Mouse (Mus musculus): Measurements from ENCODE around the gene Gldc. TPM values are rescaled to one million over a fixed set of nuclear protein-coding genes. Genes with fewer than 3 reads are reported as not detected.

The Gldc gene
- polyA plus RNA-seq, 1 experiment from 2014 or later: 28.1 TPM

Other genes starting within 250 kb of the Gldc start
- gene Trpd52l3, start 171.6 kb downstream of the Gldc start, polyA plus RNA-seq (2016; fragmentation: Nextera tagmentation; extraction: Ambion mirVana): not detected in 2 replicates
- gene Uhrf2, start 144.9 kb downstream of the Gldc start, polyA plus RNA-seq (2016; fragmentation: Nextera tagmentation; extraction: Ambion mirVana): 49.1 and 53.1 TPM in 2 replicates
- 0.12 and 0.41 TPM in 2 replicates for gene Mbl2, start 57.5 kb upstream of the Gldc start, polyA plus RNA-seq (2016; fragmentation: Nextera tagmentation; extraction: Ambion mirVana)